Mouse (Mus musculus) layer of hippocampus, adult 8-10 months (tissue): ENCODE measurements around the gene Dnmt3c. TPM values are rescaled to one million over a fixed set of nuclear protein-coding genes. Genes with fewer than 3 reads are reported as not detected.
"Not testable (repeated sequence)": the region's sequence is repeated elsewhere in the genome, so short reads cannot be mapped to it uniquely, and the experiment has no call there.

ENCODE experiments used
- DNase-seq, 2 experiments: peaks; one replicate each; pipeline ENCODE4 v3.0.0; 2022; ENCODE audit warnings: low spot score in 2 of 2
- total RNA-seq, 4 experiments: library from RNA; stranded (reverse); gene quantifications; 2 replicates each; pipeline ENCODE4 v1.2.4; 2022

Gene Dnmt3c
- under 1 TPM in 2 of 4 experiments, not detected in 2; 0.18 to 0.20 TPM for total RNA-seq

DNA sequence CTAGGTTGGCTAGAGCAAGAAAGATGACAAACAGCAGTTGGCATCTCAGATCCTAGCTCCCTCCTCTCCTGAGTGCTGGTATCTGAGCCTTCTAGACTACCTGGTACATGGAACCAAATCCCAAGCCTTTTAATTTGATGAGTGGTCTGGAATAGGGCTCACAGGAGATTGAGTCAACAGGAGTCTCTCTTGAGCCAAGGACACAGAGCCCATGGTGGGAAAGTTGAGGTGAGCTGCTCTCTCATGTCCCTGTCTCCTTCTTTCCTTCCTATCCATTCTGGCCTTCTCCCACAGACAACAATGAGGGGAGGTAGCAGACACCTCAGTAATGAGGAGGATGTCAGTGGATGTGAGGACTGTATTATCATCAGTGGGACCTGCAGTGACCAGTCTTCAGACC lies at the start of gene Dnmt3c:
Gene Dnmt3c, plus strand, starts transcription at position 301 of the 400 bp plus-strand sequence.
- no peak for DNase-seq

DNA sequence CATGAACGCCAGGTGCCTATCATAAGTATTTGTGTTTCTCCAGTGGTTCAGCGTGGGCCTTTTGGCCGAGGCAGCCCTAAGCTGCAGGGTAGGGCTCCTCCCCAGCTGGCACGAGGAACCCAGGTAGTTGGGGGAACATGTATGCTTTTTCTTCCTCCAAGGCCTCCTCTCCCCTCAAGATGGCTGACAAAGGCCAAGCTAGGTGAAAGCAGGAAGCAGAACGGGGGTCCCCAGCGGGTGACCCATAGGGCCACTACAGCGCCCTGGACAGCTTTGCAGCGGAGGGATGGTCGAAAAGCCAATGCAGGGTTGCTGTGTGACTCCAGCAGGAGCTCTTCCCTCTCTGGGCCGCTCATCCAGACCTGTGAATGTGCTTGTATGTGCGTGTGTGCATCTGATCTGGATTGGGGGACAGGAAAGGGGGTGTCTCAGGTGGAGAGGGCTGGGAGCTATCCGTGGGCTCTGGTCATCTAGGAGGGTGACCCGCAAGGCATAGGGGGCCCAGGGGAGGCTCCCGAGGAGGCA lies 47.6 kb upstream of the Dnmt3c start:
- DNase-seq, result no peak

DNA sequence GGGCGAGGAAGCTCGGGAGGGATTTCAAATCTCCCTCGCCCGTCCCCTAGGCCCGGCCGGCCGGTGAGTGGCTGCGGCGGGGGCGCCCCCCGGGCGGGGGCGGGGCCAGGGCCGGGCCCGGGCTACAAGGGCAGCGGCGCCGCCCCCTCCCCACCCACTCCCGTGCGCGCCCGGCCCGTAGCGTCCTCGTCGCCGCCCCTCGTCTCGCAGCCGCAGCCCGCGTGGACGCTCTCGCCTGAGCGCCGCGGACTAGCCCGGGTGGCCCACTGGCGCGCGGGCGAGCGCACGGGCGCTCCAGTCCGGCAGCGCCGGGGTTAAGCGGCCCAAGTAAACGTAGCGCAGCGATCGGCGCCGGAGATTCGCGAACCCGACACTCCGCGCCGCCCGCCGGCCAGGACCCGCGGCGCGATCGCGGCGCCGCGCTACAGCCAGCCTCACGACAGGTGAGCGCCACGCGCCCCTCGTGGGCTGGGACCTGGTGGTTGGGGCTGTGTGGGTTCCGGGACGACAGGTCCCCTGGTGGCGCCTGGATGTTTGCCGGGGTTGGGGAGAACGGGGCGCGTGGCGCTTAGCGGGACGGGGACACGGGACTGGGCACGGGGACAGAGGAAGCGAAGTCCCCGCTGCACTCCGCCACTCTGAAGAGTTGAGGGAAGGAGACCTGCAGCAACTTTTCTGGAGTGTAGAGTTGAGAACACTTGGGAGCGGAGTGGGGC lies 47.0 kb upstream of the Dnmt3c start, which contains the start of gene Dnmt3b:
Gene Dnmt3b, plus strand, starts transcription at position 153 of the 716 bp plus-strand sequence.
- DNase-seq, result peak in 1 of 2 experiments; percentile 9

DNA sequence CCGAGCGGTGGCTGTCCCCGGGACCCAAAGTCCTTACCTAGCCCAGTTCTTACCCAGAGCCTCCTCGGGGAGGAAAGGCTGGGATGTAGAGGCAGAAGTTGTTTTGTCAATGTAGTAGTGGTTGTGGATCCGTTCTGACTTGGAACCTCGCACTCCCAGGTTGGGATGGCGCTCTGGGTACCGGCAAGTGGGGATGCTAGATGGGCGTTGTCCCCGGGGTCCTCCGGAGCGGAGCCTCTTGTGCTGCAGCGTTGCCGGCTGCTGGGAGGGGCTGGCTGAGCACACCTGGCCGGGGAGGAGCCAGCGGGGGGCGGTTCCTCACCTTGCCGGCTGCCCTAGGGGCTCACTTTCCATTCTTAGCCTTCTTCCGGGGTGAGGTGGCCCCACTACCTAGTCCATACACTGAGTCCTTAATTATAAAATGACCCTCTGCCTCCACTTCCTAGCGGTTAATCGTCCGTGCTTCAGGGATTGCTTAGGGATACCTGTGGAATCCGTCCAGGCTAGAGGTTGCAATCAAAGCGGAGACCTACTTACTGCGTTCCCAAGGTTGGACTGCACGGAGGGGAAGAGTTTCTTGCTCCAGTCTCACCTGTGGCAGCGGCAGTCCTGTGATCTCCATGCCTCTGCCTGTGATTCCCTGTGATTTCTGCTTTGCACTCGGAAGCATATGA lies 46.3 kb upstream of the Dnmt3c start:
- no peak for DNase-seq

DNA sequence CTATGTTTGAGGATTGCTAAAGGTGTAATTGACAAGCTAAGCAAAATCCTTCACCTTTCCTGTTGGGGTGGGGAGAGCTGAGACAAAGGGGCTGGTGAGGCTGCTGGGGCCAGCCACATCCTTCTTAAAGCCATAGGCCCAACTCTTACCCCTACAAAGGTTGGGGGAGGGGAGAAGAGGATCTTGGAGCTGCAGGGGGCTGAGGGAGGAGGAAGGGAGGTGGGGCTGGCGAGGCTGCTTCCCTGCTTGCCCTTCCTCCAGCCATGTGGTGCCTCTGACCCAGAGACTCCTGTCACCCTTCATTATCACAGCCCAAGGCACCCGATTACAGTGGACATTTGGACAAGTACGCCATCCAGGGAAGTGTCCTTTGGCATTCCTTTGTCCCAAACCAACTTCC lies 44.8 kb upstream of the Dnmt3c start:
- DNase-seq, result no peak

DNA sequence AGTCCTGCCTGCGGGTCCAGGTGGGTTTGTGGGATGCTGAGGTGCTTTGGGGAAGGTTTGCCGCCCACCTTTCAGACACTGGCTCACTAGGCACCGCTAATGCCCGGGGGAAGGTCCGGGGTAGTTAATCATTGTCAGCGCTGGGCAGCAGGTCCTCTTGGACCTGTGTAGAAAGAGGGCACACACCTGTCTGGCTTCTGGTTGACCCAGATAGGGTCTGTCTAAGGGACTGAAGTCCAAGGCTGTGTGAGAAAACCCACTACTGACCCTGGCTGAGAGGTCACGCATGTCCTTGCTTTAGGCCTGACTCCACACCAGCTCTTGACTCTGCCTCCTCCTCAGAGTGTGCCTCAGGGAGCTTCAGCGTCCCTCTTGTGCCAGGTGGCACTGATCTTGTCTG lies 38.8 kb upstream of the Dnmt3c start:
- not testable (repeated sequence) for DNase-seq

DNA sequence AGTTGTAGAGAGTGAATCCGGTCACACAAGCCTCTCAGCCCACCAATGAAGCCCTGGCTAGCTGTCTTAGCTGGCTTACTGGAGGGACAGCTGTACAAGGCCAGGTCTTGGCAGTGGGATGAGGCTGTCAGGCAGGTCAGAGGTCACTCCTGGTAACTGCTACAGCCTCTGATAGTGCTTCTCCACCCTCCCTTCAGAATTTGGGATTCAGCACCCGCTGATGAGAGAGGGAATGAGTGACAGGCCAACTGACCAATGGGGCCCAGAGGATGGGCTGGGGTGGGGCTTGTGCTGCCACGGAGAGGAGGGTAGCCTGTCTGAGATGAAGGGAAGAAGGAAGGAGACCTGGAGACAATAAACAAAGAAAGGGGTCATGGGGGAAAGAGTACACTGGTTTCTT lies 35.8 kb upstream of the Dnmt3c start:
- no peak for DNase-seq

DNA sequence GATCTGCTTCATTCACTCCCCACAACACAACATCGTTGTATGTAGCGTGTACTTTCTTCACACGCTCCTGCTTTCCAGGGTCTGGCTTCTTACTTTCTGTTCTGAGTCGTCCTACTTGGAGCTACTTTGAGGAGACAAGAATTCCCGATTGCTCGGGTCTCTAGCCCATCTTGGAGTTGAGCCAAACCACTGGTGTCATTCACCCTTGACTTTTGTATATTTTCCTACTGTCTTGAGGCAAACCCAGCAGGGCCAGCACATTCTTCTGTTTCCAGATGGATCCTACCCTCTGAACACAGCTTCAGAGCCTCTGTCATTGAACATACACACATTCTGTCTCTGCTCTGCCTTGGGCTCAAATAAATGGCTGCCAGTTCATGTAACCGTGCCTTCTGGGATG lies 31.1 kb upstream of the Dnmt3c start:
- no peak for DNase-seq

DNA sequence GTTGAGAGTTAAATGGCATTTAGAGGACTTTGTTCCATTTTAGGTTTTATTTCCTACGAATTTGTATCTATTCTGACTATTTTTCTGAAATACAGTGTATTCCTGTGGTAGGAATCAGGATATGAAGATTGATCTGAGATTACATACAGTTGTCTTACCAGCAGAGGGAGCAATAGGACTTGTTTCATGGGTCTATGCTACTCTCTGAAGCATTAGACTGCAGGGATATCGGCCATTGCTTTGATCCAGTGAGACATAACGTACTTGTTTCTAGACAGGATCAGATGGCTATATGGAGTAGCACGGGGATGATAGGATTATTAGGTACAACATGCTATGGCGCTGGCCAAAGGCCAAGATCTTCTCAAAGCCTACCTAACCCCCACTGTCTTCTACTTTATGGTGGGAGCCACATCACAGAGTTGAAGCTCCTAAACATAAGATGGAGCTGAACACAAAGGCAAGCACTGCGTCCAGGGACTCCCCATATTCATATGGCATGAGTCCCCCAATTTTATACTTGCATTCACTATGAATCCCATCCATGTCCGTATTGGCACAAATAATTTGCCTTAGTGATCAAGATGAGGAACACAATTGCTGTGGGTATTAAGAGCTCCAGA lies 27.6 kb upstream of the Dnmt3c start:
- peak in 1 of 2 experiments; percentile 15 for DNase-seq

DNA sequence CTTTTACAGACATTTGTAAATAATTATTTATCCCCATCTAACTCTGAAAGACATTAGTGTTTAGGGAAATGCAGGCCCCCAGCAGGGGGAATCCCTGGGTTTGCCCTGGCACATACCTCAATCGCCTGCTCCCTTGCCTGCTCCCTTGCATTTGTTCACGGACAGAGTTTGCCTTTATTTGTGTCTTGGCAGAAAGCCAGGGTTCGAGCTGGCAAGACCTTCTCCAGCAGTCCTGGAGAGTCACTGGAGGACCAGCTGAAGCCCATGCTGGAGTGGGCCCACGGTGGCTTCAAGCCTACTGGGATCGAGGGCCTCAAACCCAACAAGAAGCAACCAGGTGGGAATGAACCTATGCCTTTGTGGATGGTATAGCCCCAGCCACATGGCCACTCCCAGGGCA lies 26.3 kb upstream of the Dnmt3c start:
- peak in 1 of 2 experiments; percentile 6 for DNase-seq

DNA sequence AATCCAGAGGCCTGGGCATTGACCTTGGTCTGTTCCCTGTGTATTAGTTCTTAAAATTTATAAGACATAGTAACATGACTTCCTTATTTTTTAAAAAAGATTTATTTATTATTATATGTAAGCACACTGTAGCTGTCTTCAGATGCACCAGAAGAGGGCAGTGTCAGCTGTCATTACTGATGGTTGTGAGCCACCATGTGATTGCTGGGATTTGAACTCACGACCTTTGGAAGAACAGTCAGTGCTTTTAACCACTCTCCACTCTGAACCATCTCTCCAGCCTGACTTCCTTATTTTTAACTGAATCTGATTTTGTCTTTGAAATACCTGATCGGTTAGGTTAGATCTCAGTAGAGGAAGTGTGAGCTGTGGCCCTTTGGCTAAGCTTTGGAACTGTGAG lies 23.8 kb upstream of the Dnmt3c start:
- no peak for DNase-seq

DNA sequence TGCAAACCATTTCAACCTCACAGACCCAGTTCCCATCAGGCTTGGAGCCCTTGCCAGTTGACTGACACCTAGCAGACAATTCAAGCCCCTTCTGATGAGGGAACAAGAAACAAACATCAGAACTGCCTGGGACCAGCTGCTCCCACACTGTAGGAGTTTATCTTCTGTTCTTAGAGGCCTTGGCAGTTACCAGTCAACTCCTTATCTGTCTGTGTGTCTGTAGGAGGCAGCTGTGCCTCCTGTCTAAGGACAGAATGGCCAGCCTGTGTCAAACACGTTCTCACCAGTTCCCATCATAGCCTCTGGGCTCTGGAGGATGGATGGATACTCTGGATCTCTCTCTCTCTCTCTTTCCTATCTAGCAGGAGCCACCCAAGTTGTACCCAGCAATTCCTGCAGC lies 21.1 kb upstream of the Dnmt3c start:
- not testable (repeated sequence) for DNase-seq

DNA sequence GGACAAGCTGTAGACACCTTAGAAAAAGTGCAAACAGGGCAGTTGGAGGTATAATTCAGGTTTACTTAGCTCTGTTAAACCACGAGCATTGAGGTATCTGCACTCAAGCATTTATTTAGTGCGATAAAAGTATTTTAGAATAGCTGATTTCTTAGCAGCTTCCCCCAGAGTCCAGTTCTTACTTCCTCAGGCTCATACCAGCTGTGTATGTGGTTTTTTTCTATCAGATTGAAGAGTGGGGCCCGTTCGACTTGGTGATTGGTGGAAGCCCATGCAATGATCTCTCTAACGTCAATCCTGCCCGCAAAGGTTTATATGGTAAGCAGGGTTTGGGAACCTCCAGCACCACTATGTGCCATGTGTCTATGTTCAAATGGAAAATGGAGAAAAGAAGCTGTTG lies 19.5 kb upstream of the Dnmt3c start:
- no peak for DNase-seq

DNA sequence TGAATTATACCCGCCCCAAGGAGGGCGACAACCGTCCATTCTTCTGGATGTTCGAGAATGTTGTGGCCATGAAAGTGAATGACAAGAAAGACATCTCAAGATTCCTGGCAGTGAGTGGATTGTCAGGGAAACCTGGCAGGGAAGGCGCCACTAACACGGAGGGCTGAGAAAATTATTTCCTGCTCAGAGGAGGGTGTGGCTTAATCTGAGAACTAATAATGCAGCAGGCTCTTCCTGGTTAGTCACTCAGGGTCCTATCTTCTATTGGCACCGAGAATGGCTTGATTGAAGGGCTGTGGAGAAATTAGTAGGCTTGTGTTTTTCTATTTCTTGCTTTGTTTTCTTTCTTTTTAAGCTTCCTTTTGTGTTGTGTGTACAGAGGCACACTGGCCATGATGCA lies 18.9 kb upstream of the Dnmt3c start:
- no peak for DNase-seq

DNA sequence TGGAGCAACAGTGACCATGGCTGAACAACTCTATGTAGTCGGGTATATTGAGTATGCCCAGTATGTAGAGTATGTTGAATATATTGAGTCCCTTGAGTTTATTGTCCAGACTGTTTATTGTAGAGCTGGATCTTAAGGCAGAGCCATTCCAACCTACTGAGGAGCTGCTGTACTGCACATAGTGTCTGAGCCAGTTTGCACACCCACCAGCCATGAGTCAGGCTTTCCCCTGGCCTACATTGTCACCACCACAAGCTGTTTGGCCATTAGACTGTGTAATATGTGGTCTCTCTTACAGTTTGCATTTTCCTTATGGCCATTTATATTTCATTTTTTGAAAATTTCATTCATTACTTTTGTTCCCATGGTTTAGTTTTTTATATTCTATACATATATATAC lies 16.5 kb upstream of the Dnmt3c start:
- peak in 1 of 2 experiments; percentile 28 for DNase-seq

DNA sequence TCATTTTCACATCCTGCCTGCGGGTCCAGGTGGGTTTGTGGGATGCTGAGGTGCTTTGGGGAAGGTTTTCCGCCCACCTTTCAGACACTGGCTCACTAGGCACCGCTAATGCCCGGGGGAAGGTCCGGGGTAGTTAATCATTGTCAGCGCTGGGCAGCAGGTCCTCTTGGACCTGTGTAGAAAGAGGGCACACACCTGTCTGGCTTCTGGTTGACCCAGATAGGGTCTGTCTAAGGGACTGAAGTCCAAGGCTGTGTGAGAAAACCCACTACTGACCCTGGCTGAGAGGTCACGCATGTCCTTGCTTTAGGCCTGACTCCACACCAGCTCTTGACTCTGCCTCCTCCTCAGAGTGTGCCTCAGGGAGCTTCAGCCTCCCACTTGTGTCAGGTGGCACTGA lies 3.0 kb upstream of the Dnmt3c start:
- DNase-seq, result not testable (repeated sequence)

DNA sequence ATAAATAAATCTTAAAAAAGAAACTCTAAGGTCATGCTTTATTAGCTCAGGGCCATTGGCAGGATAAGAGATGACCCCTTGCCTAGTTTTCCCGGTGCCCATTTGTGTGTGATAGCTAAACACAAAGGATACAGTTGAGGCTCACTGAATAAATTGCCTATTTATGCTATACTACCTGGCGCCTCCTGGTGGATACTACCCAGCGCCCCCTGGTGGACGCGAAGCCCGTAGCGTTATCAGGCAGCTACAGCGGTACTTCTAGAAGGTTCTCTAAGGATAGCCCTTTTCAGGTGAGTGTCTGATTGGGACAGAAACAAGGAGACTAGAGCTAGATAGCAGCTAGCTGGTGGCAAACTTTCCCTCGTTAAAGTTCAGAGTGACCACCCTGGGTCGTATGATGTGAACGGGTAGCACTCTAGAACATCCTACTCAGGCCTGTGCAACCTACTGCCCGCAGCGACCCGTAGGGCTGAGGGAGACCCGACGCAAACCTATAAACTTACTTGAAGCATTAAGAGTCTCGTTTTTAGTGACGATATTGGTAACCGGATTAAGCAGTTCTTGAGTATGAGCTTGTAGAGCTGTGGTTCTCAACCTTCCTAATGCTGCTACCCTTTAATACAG lies 1.9 kb upstream of the Dnmt3c start:
- peak in 1 of 2 experiments; percentile 14 for DNase-seq

DNA sequence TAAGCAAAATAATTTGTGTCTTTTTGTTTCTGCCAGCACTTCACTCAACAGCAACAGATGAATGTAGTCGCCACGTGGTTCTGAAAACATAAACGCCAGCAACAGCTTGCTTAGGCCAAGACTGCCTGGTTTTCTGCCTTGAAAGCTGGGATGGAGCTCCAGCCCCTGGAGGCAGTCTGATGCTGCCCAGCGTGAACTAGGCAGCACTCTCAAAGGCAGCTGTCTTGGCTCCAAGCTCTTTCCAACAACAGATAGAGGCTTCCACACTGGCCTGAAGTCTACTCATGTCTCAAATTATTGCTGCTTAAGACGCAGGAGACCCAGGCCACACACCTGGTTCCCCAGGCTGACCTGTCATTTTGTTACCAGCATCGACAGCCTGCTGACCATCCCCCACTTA lies 6.9 kb downstream of the Dnmt3c start:
- no peak for DNase-seq

DNA sequence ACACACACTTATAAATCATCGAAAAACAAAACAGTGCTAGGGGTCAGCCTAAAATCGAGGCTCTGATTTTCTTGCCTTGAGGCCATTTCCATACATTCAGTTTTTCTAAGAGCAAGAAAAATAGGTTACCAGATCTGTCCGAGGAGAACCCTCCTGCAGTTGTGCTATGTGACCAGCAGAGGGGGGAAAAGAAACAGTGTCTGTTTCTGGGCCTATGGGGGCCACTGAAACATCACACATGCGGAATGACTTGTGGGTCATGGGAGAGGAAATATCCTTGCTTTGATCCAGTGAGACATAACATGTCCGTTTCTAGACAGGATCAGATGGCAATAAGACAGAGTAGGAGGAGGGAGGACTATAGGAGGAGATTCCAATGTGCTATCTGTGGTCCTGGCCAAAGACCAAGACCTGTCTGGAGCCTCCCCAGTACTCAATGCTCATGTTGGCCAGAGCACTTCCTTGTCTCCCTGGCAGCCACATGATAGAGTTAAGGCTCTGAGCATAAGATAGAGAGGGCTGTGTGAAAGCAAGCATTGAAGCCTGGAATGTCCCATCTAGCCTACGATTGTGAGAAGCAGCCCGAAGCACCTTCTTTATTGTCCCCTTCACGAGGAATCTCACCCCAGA lies 14.4 kb downstream of the Dnmt3c start:
- DNase-seq, result peak in 1 of 2 experiments; percentile 8

DNA sequence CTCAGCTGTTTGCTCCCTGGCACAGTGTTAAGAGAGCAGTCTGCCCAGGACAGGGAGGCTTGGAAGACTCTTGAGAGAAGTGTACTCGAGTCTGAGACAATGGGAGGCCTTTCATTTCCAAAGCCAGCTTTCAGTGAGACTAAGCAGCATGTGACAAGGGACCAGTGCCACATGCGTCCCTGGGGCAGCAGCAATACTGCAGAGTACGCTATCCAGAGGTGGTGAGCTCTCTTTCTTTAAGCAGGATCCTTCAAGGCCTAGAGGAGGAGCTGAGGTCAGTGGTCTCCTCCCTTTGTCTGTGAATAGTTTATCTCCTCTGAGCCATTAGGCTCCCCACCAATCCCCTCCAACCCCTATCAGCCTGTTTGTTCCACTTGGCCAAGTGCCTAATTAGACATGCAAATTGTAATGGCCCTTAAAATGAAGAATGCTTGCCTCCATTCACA lies 16.2 kb downstream of the Dnmt3c start:
- peak; percentile 40 to 46 for DNase-seq

DNA sequence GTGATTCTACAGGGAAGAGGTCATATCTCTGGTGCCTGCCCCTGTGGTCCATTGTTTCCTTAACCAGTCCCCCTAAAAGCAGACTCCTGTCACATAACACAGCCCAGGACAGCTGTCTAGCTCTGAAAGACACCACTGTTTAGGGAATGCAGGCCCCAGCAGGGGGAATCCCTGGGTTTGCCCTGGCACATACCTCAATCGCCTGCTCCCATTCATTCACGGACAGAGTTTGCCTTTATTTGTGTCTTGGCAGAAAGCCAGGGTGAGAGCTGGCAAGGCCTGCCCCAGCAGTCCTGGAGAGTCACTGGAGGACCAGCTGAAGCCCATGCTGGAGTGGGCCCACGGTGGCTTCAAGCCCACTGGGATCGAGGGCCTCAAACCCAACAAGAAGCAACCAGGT lies 16.8 kb downstream of the Dnmt3c start:
- peak; percentile 69 to 86 for DNase-seq
